Mouse (Mus musculus) liver, adult 2 months (tissue): ENCODE results near the gene Pif1.

Experiments used
- CTCF ChIP-seq: fragments of 200-500 bp; IDR thresholded peaks from 2 replicates; pipeline ENCODE4 v1.5.1; 2011; ENCODE audit warnings: low read depth, low read length, control low read depth
- POLR2A ChIP-seq: fragments of 200-500 bp; IDR thresholded peaks from 2 replicates; pipeline ENCODE4 v1.6.1; 2011; ENCODE audit warnings: low read length, control low read depth; ENCODE audit not compliant: insufficient read depth; ENCODE audit errors: extremely low read depth

- TF ChIP-seq POLR2A (no peak), CTCF (no peak)
These were observed 30.0 kb upstream of the Pif1 start for GRCm38 (mm10) chr9:65556979-65557378.
